ENCODE assay signal across 18 mouse cellular contexts in genomic region chrX:104545283-104545682, GRCm38 (mm10).
DNase-seq lines count a peak whose midpoint lies in the region; ATAC-seq lines count a peak whose summit lies in the region.
"Had no signal": no experiment of that assay in that cellular context is flagged by ENCODE, and none has a peak within 500 bp of the region (broad histone marks: within the 10 kb centered on the region; RNA-seq: fewer than 3 reads in every experiment).

No protein-coding gene starts in this region.

- no peak overlapping the region for H3K9ac ChIP-seq in liver, embryonic 12.5 days
- no peak overlapping the region for H3K9ac ChIP-seq in liver, embryonic 16.5 days (ENCODE audit: low read depth, low read length)
- H3K9ac ChIP-seq in midbrain, embryonic 15.5 days: no peak overlapping the region
- H3K9ac ChIP-seq: forebrain, embryonic 15.5 days; heart, embryonic 13.5 days had no signal

- H3K4me2 ChIP-seq in liver, embryonic 12.5 days: no peak overlapping the region
- no peak overlapping the region for H3K4me2 ChIP-seq in liver, embryonic 16.5 days (ENCODE audit: low read depth, low read length)
- H3K4me2 ChIP-seq in midbrain, embryonic 15.5 days: no peak overlapping the region
- H3K4me2 ChIP-seq: forebrain, embryonic 15.5 days; heart, embryonic 13.5 days had no signal

- peak overlapping the region; percentile 80 for H3K27ac ChIP-seq in liver, embryonic 12.5 days
- H3K27ac ChIP-seq in liver, embryonic 16.5 days (ENCODE audit: low read length): peak overlapping the region; percentile 28
- H3K27ac ChIP-seq in midbrain, embryonic 15.5 days: no peak overlapping the region
- H3K27ac ChIP-seq: embryonic facial prominence, embryonic 10.5 days; forebrain, embryonic 15.5 days; heart, embryonic 13.5 days had no signal

- ATAC-seq in liver, embryonic 12.5 days: peak; percentile 82
- ATAC-seq in liver, embryonic 16.5 days (ENCODE audit: low read depth): peak; percentile 79
- no peak for ATAC-seq in midbrain, embryonic 15.5 days (replicated peaks)
- ATAC-seq: forebrain, embryonic 15.5 days had no signal

- H3K9me3 ChIP-seq in liver, embryonic 12.5 days (replicated peaks): no peaks in the 10 kb centered on the region
- H3K9me3 ChIP-seq in liver, embryonic 16.5 days (replicated peaks; ENCODE audit: control insufficient read depth, low read length): no peaks in the 10 kb centered on the region
- H3K9me3 ChIP-seq in midbrain, embryonic 15.5 days: no peaks in the 10 kb centered on the region
- H3K9me3 ChIP-seq: embryonic facial prominence, embryonic 10.5 days; forebrain, embryonic 15.5 days; heart, embryonic 13.5 days had no signal

- peaks cover 26% of the 10 kb centered on the region for H3K4me1 ChIP-seq in liver, embryonic 12.5 days
- peaks cover 5% of the 10 kb centered on the region for H3K4me1 ChIP-seq in liver, embryonic 16.5 days (ENCODE audit: control insufficient read depth, low read depth, low read length)
- no peaks in the 10 kb centered on the region for H3K4me1 ChIP-seq in midbrain, embryonic 15.5 days
- H3K4me1 ChIP-seq: embryonic facial prominence, embryonic 10.5 days; forebrain, embryonic 15.5 days; heart, embryonic 13.5 days had no signal

- H3K27me3 ChIP-seq in liver, embryonic 12.5 days (replicated peaks): 0 out of 2 replicates have a peak, but pooled peaks cover 5% of the 10 kb centered on the region
- H3K27me3 ChIP-seq in liver, embryonic 16.5 days (ENCODE audit: control insufficient read depth, insufficient read depth, low read depth, low read length): no peaks in the 10 kb centered on the region
- H3K27me3 ChIP-seq in midbrain, embryonic 15.5 days (replicated peaks): peaks cover 12% of the 10 kb centered on the region; the same call in 1 of the 2 replicates
- H3K27me3 ChIP-seq: CH12.LX; forebrain, embryonic 15.5 days had no signal

- no peaks in the 10 kb centered on the region for H3K36me3 ChIP-seq in liver, embryonic 12.5 days
- no peaks in the 10 kb centered on the region for H3K36me3 ChIP-seq in liver, embryonic 16.5 days (ENCODE audit: control insufficient read depth, insufficient read depth)
- H3K36me3 ChIP-seq in midbrain, embryonic 15.5 days (replicated peaks): no peaks in the 10 kb centered on the region
- H3K36me3 ChIP-seq: embryonic facial prominence, embryonic 10.5 days; forebrain, embryonic 15.5 days; heart, embryonic 13.5 days had no signal

- 39% methylated on average over 1 of the region's 1 CpGs for WGBS in liver, embryonic 12.5 days (ENCODE audit: insufficient replicate concordance)
- WGBS in liver, embryonic 16.5 days (ENCODE audit: insufficient replicate concordance): 46% methylated on average over 1 of the region's 1 CpGs
- 97% methylated on average over 1 of the region's 1 CpGs for WGBS in midbrain, embryonic 15.5 days

- H3K4me3 ChIP-seq in liver, embryonic 12.5 days: no peak overlapping the region
- no peak overlapping the region for H3K4me3 ChIP-seq in liver, embryonic 16.5 days (ENCODE audit: low read depth, low read length)
- H3K4me3 ChIP-seq in midbrain, embryonic 15.5 days: no peak overlapping the region
- H3K4me3 ChIP-seq: embryonic facial prominence, embryonic 10.5 days; erythroblast, embryonic 14.5 days; forebrain, embryonic 15.5 days; heart, embryonic 13.5 days had no signal

- peak; percentile 30 for DNase-seq in c-Kit-positive CD71-positive TER-119-positive erythroid progenitor cells, embryonic 14.5 days (ENCODE audit: low spot score)
- DNase-seq in spleen, adult 18-20 months: no peak
- no peak for DNase-seq in ovary, postnatal 10 days (ENCODE audit: low spot score)
- DNase-seq: adrenal gland, adult 2 months; adrenal gland, postnatal 25 days; cerebellum, adult 2 months; cerebellum, postnatal 10 days; gastrocnemius, postnatal 36 days; heart, adult 11 months; heart, postnatal 36 days had no signal
